Mouse (Mus musculus) intestine, embryonic 16.5 days (tissue): ENCODE data around the gene Olfr707. TPM values are rescaled to one million over a fixed set of nuclear protein-coding genes. Genes with fewer than 3 reads are reported as not detected.
"Not testable (repeated sequence)": the region's sequence is repeated elsewhere in the genome, so short reads cannot be mapped to it uniquely, and the experiment has no call there.

Source experiments
- ATAC-seq: fragments of 200-750 bp; cut with Nextera tagmentation; 2 replicates; pipeline ENCODE4 v1.8.0; 2017; ENCODE audit warnings: moderate TSS enrichment, moderate library complexity
- H3K27ac ChIP-seq: fragments of 300-500 bp; sonication (generic); 2 replicates; pipeline ENCODE4 v1.5.1; 2014; ENCODE audit warnings: mild to moderate bottlenecking, low read length
- H3K27me3 ChIP-seq: fragments of 300-500 bp; sonication (generic); replicated peaks from 2 replicates; pipeline ENCODE4 v1.6.1; 2014; ENCODE audit warnings: low read length, control low read depth, mixed read lengths; ENCODE audit not compliant: control insufficient read depth, insufficient read depth
- H3K36me3 ChIP-seq: fragments of 300-500 bp; sonication (generic); 2 replicates; pipeline ENCODE4 v1.6.1; 2014; ENCODE audit warnings: low read length, control low read depth; ENCODE audit not compliant: control insufficient read depth, insufficient read depth
- H3K4me1 ChIP-seq: fragments of 300-500 bp; sonication (generic); 2 replicates; pipeline ENCODE4 v1.6.1; 2014; ENCODE audit warnings: low read length, control low read depth, mixed read lengths; ENCODE audit not compliant: control insufficient read depth, insufficient read depth
- H3K4me2 ChIP-seq: fragments of 300-500 bp; sonication (generic); 2 replicates; pipeline ENCODE4 v1.6.1; 2014; ENCODE audit warnings: low read depth, low read length, control low read depth
- H3K4me3 ChIP-seq: fragments of 300-500 bp; sonication (generic); 2 replicates; pipeline ENCODE4 v1.5.1; 2014; ENCODE audit warnings: mild to moderate bottlenecking, low read length
- H3K9ac ChIP-seq: fragments of 300-500 bp; sonication (generic); 2 replicates; pipeline ENCODE4 v1.6.1; 2014; ENCODE audit warnings: low read depth, low read length
- H3K9me3 ChIP-seq: fragments of 300-500 bp; sonication (generic); 2 replicates; pipeline ENCODE4 v1.6.1; 2016; ENCODE audit warnings: low read length, control low read depth; ENCODE audit not compliant: control insufficient read depth
- WGBS: fragments of 180-500 bp; shearing (Covaris S2); extraction: QIAGEN DNeasy Blood & Tissue Kit; methylation state at CpG from one replicate; pipeline ENCODE4 v1.1.7; 2014; 5-methylcytosine and 5-hydroxymethylcytosine counted together
- polyA plus RNA-seq: library from polyadenylated mRNA; unstranded; fragments of >200 nt; fragmentation: Nextera tagmentation; extraction: Ambion mirVana; gene quantifications from 2 replicates; pipeline ENCODE4 v1.2.1, GENCODE M21; 2015

The Olfr707 gene
- not detected in 2 replicates for polyA plus RNA-seq

DNA sequence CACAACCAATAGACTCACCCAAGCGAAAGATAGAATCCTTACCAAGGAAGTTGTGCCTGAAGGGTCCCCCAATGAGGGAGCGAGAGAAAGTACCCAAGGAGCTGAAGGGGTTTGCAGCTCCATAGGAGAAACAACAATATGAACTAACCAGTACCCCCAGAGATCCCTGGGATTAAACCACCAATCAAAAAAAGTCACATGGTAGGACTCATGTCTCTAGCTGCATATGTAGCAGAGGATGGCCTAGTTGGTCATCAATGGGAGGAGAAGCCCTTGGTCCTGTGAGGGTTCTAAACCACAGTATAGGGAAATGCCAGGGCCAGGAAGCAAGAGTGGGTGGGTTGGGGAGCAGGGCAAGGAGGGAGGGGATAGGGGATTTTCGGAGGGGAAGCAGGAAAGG, at the start of gene Olfr707:
Gene Olfr707 (minus strand): TSS at position 101 of the 400 bp plus-strand sequence.
- H3K27me3 ChIP-seq, H3K9me3 ChIP-seq, H3K9ac ChIP-seq, H3K27ac ChIP-seq, H3K4me3 ChIP-seq, H3K36me3 ChIP-seq, H3K4me1 ChIP-seq, ATAC-seq, H3K4me2 ChIP-seq: not testable (repeated sequence)
- WGBS: 88% methylated on average over 3 of the region's 3 CpGs

DNA sequence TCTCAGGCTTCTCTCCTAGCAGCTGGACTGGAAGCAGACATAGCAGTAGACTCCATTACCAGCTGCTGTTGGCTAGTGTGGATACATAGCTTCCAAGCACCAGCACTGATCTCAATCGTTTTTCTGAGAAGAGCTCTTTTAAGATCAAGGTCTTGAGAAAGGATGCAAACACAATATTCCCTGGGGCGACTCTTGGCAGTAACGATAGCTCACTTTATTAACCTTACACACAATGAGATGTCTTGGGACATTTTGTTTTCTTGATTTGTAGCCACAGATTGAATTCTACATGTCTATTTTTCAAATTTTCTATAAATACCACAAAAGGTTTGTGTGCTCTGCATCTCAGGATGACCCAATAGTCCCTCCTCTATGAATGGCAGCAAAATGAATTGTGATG, 47.2 kb upstream of the Olfr707 start, which contains the start of gene Olfr710:
Gene Olfr710 (minus strand): TSS at position 101 of the 400 bp plus-strand sequence.
- H3K27me3 ChIP-seq: no peaks in the 10 kb centered on the region
- H3K4me1 ChIP-seq: no peaks in the 10 kb centered on the region
- no peak within 1 kb of the TSS for H3K4me2 ChIP-seq
- no peak within 1 kb of the TSS for H3K9ac ChIP-seq
- H3K36me3 ChIP-seq: no peaks in the 10 kb centered on the region
- H3K9me3 ChIP-seq: no peaks in the 10 kb centered on the region
- no peak within 1 kb of the TSS for H3K27ac ChIP-seq
- ATAC-seq: no peak
- 72% methylated on average over 3 of the region's 3 CpGs for WGBS
- no peak within 1 kb of the TSS for H3K4me3 ChIP-seq

DNA sequence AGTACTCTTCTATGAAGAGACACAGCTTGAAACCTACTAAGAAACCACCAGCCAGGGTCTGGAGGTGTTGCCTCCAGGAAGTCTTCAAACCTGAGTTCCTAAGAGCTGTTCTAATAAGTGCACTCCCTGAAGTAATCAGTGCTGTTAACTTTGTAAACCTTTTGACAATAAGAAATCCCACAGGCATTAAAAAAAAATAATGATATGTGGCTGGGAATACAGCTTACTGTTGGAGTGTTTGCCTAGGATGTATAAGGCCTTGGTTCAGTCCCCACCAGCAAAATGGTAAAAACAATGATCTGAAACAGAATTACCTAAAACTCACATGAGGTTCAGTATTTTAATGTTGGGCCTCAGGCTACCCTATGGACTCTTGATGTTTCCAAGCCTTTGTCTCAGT, 31.1 kb upstream of the Olfr707 start, which contains the start of gene Olfr709-ps1:
Gene Olfr709-ps1 (minus strand): TSS at position 101 of the 400 bp plus-strand sequence.
- Histone ChIP-seq H3K36me3 (no peaks in the 10 kb centered on the region), H3K4me3 (no peak within 1 kb of the TSS), H3K4me2 (no peak within 1 kb of the TSS), H3K9ac (no peak within 1 kb of the TSS), H3K27me3 (no peaks in the 10 kb centered on the region), H3K27ac (no peak within 1 kb of the TSS), H3K9me3 (no peaks in the 10 kb centered on the region), H3K4me1 (no peaks in the 10 kb centered on the region)
- no peak for ATAC-seq

DNA sequence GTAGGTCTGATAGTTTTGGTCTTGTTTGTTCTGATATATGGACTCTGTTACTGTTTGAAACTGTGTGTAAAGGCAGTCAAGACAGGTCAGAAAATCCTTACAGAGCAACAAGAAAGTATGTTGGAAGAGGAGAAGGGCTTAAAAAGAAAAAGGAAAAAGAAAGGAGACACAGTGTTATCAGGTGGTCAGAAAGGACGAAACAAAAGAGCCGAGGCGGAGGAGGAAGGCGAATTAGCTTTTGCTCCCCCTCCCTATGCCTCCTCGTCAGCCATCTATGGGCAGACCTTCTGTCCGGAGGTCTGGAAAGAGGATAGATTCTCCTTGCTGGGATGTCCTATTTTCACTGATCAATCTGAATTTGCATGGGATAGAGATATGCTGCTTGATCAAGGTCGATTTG, 19.9 kb upstream of the Olfr707 start:
- H3K36me3 ChIP-seq, H3K4me2 ChIP-seq, H3K27ac ChIP-seq, H3K9ac ChIP-seq, H3K4me1 ChIP-seq, H3K9me3 ChIP-seq, H3K4me3 ChIP-seq, H3K27me3 ChIP-seq, ATAC-seq: not testable (repeated sequence)
- WGBS: 85% methylated on average over 6 of the region's 7 CpGs

DNA sequence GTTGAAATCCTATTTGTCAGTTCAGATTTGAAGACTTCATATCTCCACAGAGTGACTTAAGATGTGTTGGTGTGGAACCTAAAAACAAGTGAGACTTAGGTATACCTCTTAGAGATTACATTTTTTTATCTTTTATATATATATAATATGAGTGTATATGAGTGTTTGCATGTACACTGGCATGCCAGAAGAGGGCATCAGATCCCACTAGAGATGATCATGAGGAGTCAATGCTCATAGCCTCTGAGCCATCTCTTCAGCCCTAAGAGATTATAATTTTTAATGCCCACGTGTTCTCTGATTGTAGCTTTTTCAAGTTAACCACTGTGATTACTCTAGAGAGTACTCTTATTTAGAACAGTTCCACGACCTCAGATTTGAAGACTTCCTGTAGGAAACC, 6.6 kb upstream of the Olfr707 start, which contains the start of gene Olfr1532-ps1:
Gene Olfr1532-ps1 (plus strand): TSS at position 326 of the 400 bp plus-strand sequence.
- Histone ChIP-seq H3K27ac (no peak within 1 kb of the TSS), H3K4me2 (no peak within 1 kb of the TSS), H3K9me3 (no peaks in the 10 kb centered on the region), H3K36me3 (no peaks in the 10 kb centered on the region), H3K4me1 (no peaks in the 10 kb centered on the region), H3K9ac (no peak within 1 kb of the TSS), H3K4me3 (no peak within 1 kb of the TSS), H3K27me3 (no peaks in the 10 kb centered on the region)
- no peak for ATAC-seq
- WGBS: 64% methylated on average over 2 of the region's 2 CpGs

DNA sequence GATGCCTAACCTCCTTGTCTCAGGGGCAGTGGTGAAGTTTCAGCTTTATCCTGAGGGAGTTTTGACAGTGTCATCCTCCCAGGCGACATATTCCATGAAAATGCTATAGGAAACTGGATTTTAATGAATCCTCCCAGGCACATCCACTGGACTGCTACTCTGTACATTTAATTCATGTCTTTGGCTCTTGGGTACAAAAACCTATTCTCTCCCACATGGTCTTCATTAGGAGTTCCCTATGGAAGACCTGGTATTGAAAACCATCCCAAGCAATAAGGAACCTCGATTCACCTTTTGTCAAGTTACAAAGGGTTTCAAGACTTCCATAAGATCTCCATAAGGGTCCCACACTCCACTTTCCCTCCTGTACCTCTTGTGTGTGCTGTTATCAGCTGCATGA, 13.0 kb downstream of the Olfr707 start, which contains the start of gene Olfr706:
Gene Olfr706 (minus strand): TSS at position 101 of the 400 bp plus-strand sequence.
- Histone ChIP-seq H3K4me2 (no peak within 1 kb of the TSS), H3K36me3 (no peaks in the 10 kb centered on the region), H3K9me3 (no peaks in the 10 kb centered on the region), H3K9ac (no peak within 1 kb of the TSS), H3K27ac (no peak within 1 kb of the TSS), H3K27me3 (no peaks in the 10 kb centered on the region), H3K4me1 (no peaks in the 10 kb centered on the region), H3K4me3 (no peak within 1 kb of the TSS)
- no peak for ATAC-seq
- WGBS: 86% methylated on average over 2 of the region's 2 CpGs

DNA sequence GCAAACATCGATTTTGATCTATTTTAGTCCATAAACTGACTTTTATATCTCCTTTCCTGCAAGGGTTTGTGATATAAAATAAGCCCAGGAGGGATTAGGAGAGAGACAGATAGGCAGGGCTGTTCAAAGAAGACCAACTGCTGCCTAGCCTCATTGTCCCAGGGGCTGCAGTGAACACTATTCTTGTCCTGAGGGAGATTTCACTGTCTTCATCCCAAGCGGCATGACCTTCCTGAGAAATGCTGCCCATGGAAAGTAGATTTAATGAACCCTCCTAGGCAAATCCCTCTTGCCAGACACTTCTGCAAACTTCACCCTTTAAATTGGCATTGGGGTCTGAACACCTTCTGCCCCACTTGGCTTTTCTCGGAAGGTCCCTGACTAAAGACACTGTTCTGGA, 24.2 kb downstream of the Olfr707 start, which contains the start of gene Olfr705:
Gene Olfr705 (minus strand): TSS at position 101 of the 400 bp plus-strand sequence.
- WGBS: 81% methylated on average over 3 of the region's 3 CpGs
- H3K36me3 ChIP-seq: no peaks in the 10 kb centered on the region

DNA sequence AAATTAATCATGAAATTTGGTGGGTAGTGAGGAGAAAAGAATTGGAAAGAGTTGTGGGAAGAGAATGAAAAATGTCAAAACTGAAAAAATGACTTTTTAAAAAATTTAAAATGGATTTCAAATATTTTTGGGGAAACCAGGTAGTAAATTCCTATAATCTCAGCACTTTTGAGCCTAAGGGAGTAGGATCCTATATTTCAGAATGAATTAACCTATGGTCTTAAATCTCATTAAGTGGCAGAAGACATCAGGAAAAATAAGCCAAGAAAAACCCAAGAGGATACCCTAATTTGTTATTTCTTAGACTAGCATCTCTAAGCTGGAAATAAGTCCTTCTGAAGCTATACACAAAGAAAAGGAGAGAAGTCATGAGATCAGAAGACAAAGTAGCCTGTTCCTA, 38.2 kb downstream of the Olfr707 start, which contains the start of gene Olfr704:
Gene Olfr704 (plus strand): TSS at position 301 of the 400 bp plus-strand sequence.
- ATAC-seq: no peak
- Histone ChIP-seq H3K4me3 (no peak within 1 kb of the TSS), H3K4me2 (no peak within 1 kb of the TSS), H3K9ac (no peak within 1 kb of the TSS), H3K27ac (no peak within 1 kb of the TSS), H3K27me3 (no peaks in the 10 kb centered on the region), H3K4me1 (no peaks in the 10 kb centered on the region), H3K36me3 (no peaks in the 10 kb centered on the region), H3K9me3 (no peaks in the 10 kb centered on the region)

More for the DNA sequence above, 24.2 kb downstream of the Olfr707 start, which contains the start of gene Olfr705:
- Histone ChIP-seq H3K9ac (no peak within 1 kb of the TSS), H3K9me3 (no peaks in the 10 kb centered on the region), H3K4me2 (no peak within 1 kb of the TSS), H3K27ac (no peak within 1 kb of the TSS), H3K4me3 (no peak within 1 kb of the TSS), H3K4me1 (no peaks in the 10 kb centered on the region), H3K27me3 (no peaks in the 10 kb centered on the region)
- ATAC-seq: no peak

DNA sequence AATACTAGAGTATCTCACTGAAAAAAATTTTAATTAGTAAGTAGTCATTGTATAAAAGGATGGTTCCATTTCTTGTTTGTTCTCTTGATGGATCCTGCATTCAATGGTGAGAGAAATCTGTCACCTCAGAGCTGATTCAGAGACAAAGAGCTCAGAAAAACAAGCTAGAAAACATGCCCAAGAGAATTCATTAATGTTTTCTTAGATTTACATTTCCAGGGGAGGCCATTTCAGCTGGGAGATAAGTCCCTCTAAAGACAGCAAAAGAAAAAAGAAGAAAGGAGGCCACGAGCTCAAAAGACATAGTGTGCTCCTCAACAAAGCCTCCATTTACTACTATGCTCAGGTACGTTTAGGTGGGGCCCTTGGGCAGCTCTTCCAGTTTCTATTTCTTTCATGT, 58.0 kb downstream of the Olfr707 start, which contains the start of gene Olfr703:
Gene Olfr703 (plus strand): TSS at position 301 of the 400 bp plus-strand sequence.
- H3K27me3 ChIP-seq: no peaks in the 10 kb centered on the region
- no peaks in the 10 kb centered on the region for H3K4me1 ChIP-seq
- H3K36me3 ChIP-seq: no peaks in the 10 kb centered on the region
- no peak within 1 kb of the TSS for H3K27ac ChIP-seq
- no peak within 1 kb of the TSS for H3K9ac ChIP-seq
- no peak for ATAC-seq
- no peak within 1 kb of the TSS for H3K4me2 ChIP-seq
- WGBS: 62% methylated on average over 2 of the region's 2 CpGs
- H3K9me3 ChIP-seq: no peaks in the 10 kb centered on the region
- no peak within 1 kb of the TSS for H3K4me3 ChIP-seq
